Mouse (Mus musculus) Patski (cell line): ENCODE data around the gene Bicc1. TPM values are rescaled to one million over a fixed set of nuclear protein-coding genes. Genes with fewer than 3 reads are reported as not detected.

Source experiments
- ATAC-seq: fragments of 100-300 bp; one replicate; pipeline ENCODE4 v1.8.0; 2021
- CTCF ChIA-PET: fragments of 350-600 bp; sonication (Branson Sonifier 250); formaldehyde crosslinking; loops from one replicate; lab custom pipeline; 2022; ENCODE audit warnings: inconsistent platforms; lab: Charles Lee
- POLR2A ChIA-PET: fragments of 350-600 bp; sonication (Branson Sonifier 250); formaldehyde crosslinking; loops from one replicate; lab custom pipeline; 2022; ENCODE audit warnings: antibody characterized with exemption, inconsistent platforms; lab: Charles Lee
- DNase-seq: peaks from one replicate; pipeline ENCODE4 v3.0.0-alpha.2; 2011; ENCODE audit warnings: low read depth, low spot score
- H3K27me3 ChIP-seq: fragments of 371-371 bp; one replicate; pipeline ENCODE4 v1.5.1; 2021
- CTCF ChIP-seq: fragments of 100-300 bp; IDR thresholded peaks from one replicate; pipeline ENCODE4 v1.5.1; 2021
- in situ Hi-C: fragments of 300-500 bp; cut with MboI; formaldehyde crosslinking; loops from 3 replicates; pipeline ENCODE4 v1.11.1; 2018; ENCODE audit warnings: low pct_unique_long_range_greater_than_20kb, mixed read lengths
- polyA plus RNA-seq: library from polyadenylated mRNA; unstranded; gene quantifications from one replicate; pipeline ENCODE4 v1.2.3, GENCODE M21; 2021

The Bicc1 gene
- polyA plus RNA-seq, 1 experiment from 2014 or later = 384 TPM

DNA sequence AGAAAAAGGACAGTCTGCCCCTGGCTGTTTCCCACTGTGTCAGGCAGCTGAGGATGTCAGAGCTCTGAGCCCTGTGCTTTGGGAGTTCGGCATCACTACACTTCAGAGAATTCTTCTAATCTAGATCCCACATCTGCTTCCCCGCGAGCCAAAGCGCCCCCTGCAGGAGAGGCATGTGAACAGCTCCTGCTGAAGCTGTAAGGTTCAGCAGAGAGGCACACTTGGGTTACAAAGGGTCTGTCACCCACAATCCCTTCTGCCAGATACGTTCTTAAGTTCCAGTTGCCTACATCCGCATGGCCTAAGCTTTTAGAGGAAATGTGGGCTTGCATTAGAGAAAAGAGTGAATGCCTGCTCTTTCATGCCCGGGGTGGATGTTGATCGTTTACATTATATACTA, 283.4 kb downstream of the Bicc1 start:
- no peaks in the 10 kb centered on the region for H3K27me3 ChIP-seq
- POLR2A ChIA-PET = no interaction called here
- peak; percentile 64 for TF ChIP-seq CTCF
- DNase-seq (no peak), ATAC-seq (no peak)
- CTCF ChIA-PET = interaction anchor here (0.8 to 1.8 kb wide), 2 partner anchors 10 to 24 kb away, joined by 3 to 4 read pairs; no protein-coding TSS in a partner anchor
- in situ Hi-C loops = no loop called here

DNA sequence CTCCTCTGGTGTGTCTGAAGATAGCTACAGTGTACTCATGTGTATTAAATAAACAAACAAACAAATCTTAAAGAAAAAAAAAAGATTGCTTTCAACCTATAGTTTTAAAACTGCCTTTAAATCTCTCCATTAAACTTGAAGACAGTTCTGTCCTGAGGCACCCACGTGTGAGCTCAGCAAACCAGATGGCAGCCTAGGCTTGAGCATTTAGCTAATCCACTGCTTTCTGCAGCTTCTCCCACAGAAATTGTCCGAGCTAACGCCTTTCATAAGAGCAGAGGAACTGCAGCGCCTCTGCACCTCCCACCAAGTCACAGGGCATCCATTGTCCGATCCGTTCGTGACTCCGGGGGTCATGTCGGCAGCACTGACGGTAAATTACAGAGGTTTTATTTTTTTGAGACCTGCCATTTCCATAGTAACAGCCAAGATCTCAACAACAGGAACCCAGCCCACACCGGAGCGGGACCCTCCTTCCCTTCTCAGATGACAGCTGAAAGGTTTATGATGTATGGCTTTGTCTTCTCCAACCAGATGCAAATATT, 284.4 kb downstream of the Bicc1 start:
- in situ Hi-C loops = no loop called here
- ChIA-PET CTCF (interaction anchor here (0.8 kb wide), 2 partner anchors 23 to 32 kb away, joined by 3 read pairs; no protein-coding TSS in a partner anchor), POLR2A (no interaction called here)
- no peak for TF ChIP-seq CTCF
- no peak for DNase-seq
- no peaks in the 10 kb centered on the region for H3K27me3 ChIP-seq
- ATAC-seq = no peak

Other genes with a start within 250 kb of the Bicc1 start
- gene Tfam, start 78.6 kb upstream of the Bicc1 start, polyA plus RNA-seq = 75.9 TPM
- gene Ube2d1, start 125.6 kb upstream of the Bicc1 start, polyA plus RNA-seq = 53.4 TPM
- 137 TPM for gene Cisd1, start 185.3 kb upstream of the Bicc1 start, polyA plus RNA-seq
- 73.9 TPM for gene Ipmk, start 188.1 kb upstream of the Bicc1 start, polyA plus RNA-seq